9 mouse cellular contexts compared by ENCODE assay signal in the genomic region with DNA sequence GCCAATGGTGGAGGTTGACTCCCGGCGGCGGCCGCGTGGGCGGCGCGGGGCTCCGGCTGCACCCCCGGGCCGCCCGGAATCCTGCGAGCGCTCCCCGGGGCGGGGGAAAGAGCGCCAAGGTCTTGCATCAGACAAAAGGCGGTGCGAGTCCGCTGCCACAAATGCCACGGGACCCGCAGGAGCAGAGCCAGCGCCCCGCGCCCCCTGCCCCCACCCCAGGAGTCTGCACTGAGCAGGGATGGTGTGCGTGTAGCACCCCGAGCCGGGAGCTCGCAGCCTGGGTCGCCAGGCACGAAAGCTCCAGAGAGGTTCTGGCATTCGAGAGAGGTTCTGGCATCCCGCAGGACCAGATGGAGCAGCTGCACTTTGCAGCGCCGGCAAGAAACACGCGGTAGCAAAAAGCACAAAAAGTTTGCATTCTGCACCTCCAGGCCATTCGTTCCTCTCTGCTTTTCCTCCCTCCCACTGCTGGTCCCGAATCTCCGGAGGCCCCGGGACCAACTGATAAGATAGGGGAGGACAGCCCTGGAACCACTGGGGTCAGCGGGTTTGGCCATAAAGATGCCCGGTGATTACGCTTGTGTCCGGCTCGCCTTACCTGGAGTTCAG. TPM values are rescaled to one million over a fixed set of nuclear protein-coding genes. Genes with fewer than 3 reads are reported as not detected.
DNase-seq lines count a peak whose midpoint lies in the region; ATAC-seq and TF ChIP-seq lines count a peak whose summit lies in the region.
"Had no signal": no experiment of that assay in that cellular context is flagged by ENCODE, and none has a peak within 500 bp of the region (broad histone marks: within the 10 kb centered on the region; RNA-seq: fewer than 3 reads in every experiment).

No protein-coding gene starts in this region.

- peaks cover 3% of the 10 kb centered on the region; the same call in 1 of the 2 replicates for H3K27me3 ChIP-seq in erythroblast, embryonic 14.5 days (ENCODE audit: control insufficient read depth)
- H3K27me3 ChIP-seq in hindbrain, postnatal 0 days (ENCODE audit: insufficient read depth, low read length): no peaks in the 10 kb centered on the region
- H3K27me3 ChIP-seq in small intestine, adult 2 months (ENCODE audit: control insufficient read depth, insufficient read depth, low read length): 0 out of 2 replicates have a peak, but pooled peaks cover 2% of the 10 kb centered on the region

- H3K4me2 ChIP-seq in hindbrain, postnatal 0 days (ENCODE audit: low read depth, low read length): peak overlapping the region; percentile 98

- H3K27ac ChIP-seq in gastrocnemius, adult 2 months: peak overlapping the region; percentile 33
- peak overlapping the region; percentile 70 for H3K27ac ChIP-seq in hindbrain, postnatal 0 days
- no peak overlapping the region for H3K27ac ChIP-seq in small intestine, adult 2 months (ENCODE audit: insufficient read depth, low read depth, low read length)

- no peak for TF ChIP-seq CTCF in gastrocnemius, adult 2 months (IDR thresholded peaks at IDR 0.05)
- TF ChIP-seq CTCF in hindbrain, postnatal 0 days (IDR thresholded peaks at IDR 0.05; ENCODE audit: low read depth): no peak
- no peak for TF ChIP-seq CTCF in small intestine, adult 2 months (IDR thresholded peaks at IDR 0.05; ENCODE audit: extremely low read depth, insufficient read length, insufficient replicate concordance, low read depth, low read length)

- TF ChIP-seq POLR2A in small intestine, adult 2 months (IDR thresholded peaks at IDR 0.05; ENCODE audit: low read depth, low read length): no peak

- peak overlapping the region; percentile 65 for H3K9ac ChIP-seq in hindbrain, postnatal 0 days (replicated peaks; ENCODE audit: low read length)

- H3K9me3 ChIP-seq in erythroblast, embryonic 14.5 days (ENCODE audit: control insufficient read depth, low read length): no peaks in the 10 kb centered on the region
- no peaks in the 10 kb centered on the region for H3K9me3 ChIP-seq in hindbrain, postnatal 0 days (ENCODE audit: low read length)

- H3K4me3 ChIP-seq in erythroblast, embryonic 14.5 days (replicated peaks): peak overlapping the region; percentile 66
- peak overlapping the region; percentile 81 for H3K4me3 ChIP-seq in gastrocnemius, adult 2 months
- peak overlapping the region; percentile 61 for H3K4me3 ChIP-seq in hindbrain, postnatal 0 days (ENCODE audit: low read length)
- H3K4me3 ChIP-seq in small intestine, adult 2 months (ENCODE audit: low read depth, low read length): peak overlapping the region; percentile 67

- peaks cover 35% of the 10 kb centered on the region for H3K4me1 ChIP-seq in erythroblast, embryonic 14.5 days (ENCODE audit: control insufficient read depth)
- H3K4me1 ChIP-seq in hindbrain, postnatal 0 days (ENCODE audit: insufficient read depth, low read length): peaks cover 16% of the 10 kb centered on the region
- peaks cover 8% of the 10 kb centered on the region for H3K4me1 ChIP-seq in small intestine, adult 2 months (ENCODE audit: control insufficient read depth, insufficient read depth, insufficient read length, low read length)

- peak; percentile 18 for DNase-seq in cerebellum, adult 8-10 months
- peak; percentile 72 for DNase-seq in gastrocnemius, adult 2 months
- DNase-seq in hindbrain, postnatal 0 days (ENCODE audit: low spot score): peak; percentile 46
- DNase-seq in left cerebral cortex, postnatal 4 days: peak; percentile 41

- ATAC-seq in erythroblast, adult 5-6 weeks (replicated peaks; ENCODE audit: low FRiP score, poor library complexity, severe bottlenecking): no peak
- ATAC-seq in hindbrain, postnatal 0 days: peak; percentile 41
- ATAC-seq in megakaryocyte-erythroid progenitor cell, adult 5-6 weeks (replicated peaks; ENCODE audit: low FRiP score, low TSS enrichment, poor library complexity, severe bottlenecking): peak; percentile 35

- H3K36me3 ChIP-seq in erythroblast, embryonic 14.5 days (ENCODE audit: control insufficient read depth): no peaks in the 10 kb centered on the region; the same call in 1 of the 2 replicates
- H3K36me3 ChIP-seq in hindbrain, postnatal 0 days (ENCODE audit: insufficient read depth, low read length): no peaks in the 10 kb centered on the region
- H3K36me3 ChIP-seq in small intestine, adult 2 months (ENCODE audit: control insufficient read depth, insufficient read depth, low read length): no peaks in the 10 kb centered on the region
- H3K36me3 ChIP-seq: G1E had no signal

- intact Hi-C loops in gastrocnemius, adult 2 months (cut with DNase I): no loop called here
- intact Hi-C loops in left cerebral cortex, postnatal 4 days (cut with DNase I): no loop called here

- under 1% methylated on average over 45 of the region's 46 CpGs for WGBS in hindbrain, postnatal 0 days
- WGBS in small intestine, adult 2 months: under 1% methylated on average over 46 of the region's 46 CpGs

RNA-seq across cellular contexts. Expression of a gene that starts 0.6 kb away (rescaled TPM):
- 3.6 and 3.9 TPM in 2 replicates for polyA plus RNA-seq in erythroblast, embryonic 14.5 days (2012)
- total RNA-seq in erythroblast, adult 5-6 weeks (2015; ENCODE audit: low replicate concordance): 9.4 and 11.5 TPM in 2 replicates
- 26.4 and 30.0 TPM in 2 replicates for total RNA-seq in erythroblast, adult 5-6 weeks (2017; ENCODE audit: low replicate concordance)
- total RNA-seq in gastrocnemius, adult 2 months (2021): 1 to 10 TPM; 1.1 to 1.9 TPM
- total RNA-seq in hindbrain, postnatal 0 days (2014; rRNA removed): 348 and 370 TPM in 2 replicates
- 261 and 279 TPM in 2 replicates for polyA plus RNA-seq in hindbrain, postnatal 0 days (2015; fragmentation: Nextera tagmentation; extraction: Ambion mirVana)
- total RNA-seq in left cerebral cortex, postnatal 4 days (2021): 10 to 100 TPM; 53.5 to 55.0 TPM
- total RNA-seq in megakaryocyte-erythroid progenitor cell, adult 5-6 weeks (2014; fragmentation: Nextera tagmentation): 83.5 and 118 TPM in 2 replicates
- 222 and 272 TPM in 2 replicates for total RNA-seq in megakaryocyte-erythroid progenitor cell, adult 5-6 weeks (2017)
- polyA plus RNA-seq in small intestine, adult 2 months (2012; rRNA removed): 18.4 and 35.8 TPM in 2 replicates
- total RNA-seq: G1E had no signal
- polyA plus RNA-seq: G1E had no signal

RNA-seq across cellular contexts. Expression of a gene that starts 43.1 kb away (rescaled TPM):
- polyA plus RNA-seq in erythroblast, embryonic 14.5 days (2012): not detected in 2 replicates
- total RNA-seq in erythroblast, adult 5-6 weeks (2015; ENCODE audit: low replicate concordance): 1.2 TPM in 1 of 2 replicates, not detected in the other
- total RNA-seq in erythroblast, adult 5-6 weeks (2017; ENCODE audit: low replicate concordance): 0.09 and 0.14 TPM in 2 replicates
- 1 to 10 TPM; 1.1 to 1.6 TPM for total RNA-seq in gastrocnemius, adult 2 months (2021)
- 29.1 and 29.6 TPM in 2 replicates for total RNA-seq in hindbrain, postnatal 0 days (2014; rRNA removed)
- 15.3 and 17.3 TPM in 2 replicates for polyA plus RNA-seq in hindbrain, postnatal 0 days (2015; fragmentation: Nextera tagmentation; extraction: Ambion mirVana)
- total RNA-seq in left cerebral cortex, postnatal 4 days (2021): 10 to 100 TPM; 41.0 to 42.9 TPM
- total RNA-seq in megakaryocyte-erythroid progenitor cell, adult 5-6 weeks (2014; fragmentation: Nextera tagmentation): not detected in 2 replicates
- total RNA-seq in megakaryocyte-erythroid progenitor cell, adult 5-6 weeks (2017): 0.19 TPM in 1 of 2 replicates, not detected in the other
- 0.71 and 0.89 TPM in 2 replicates for polyA plus RNA-seq in small intestine, adult 2 months (2012; rRNA removed)
- polyA plus RNA-seq: G1E had no signal

RNA-seq across cellular contexts. Expression of a gene that starts 59.0 kb away (rescaled TPM):
- polyA plus RNA-seq in erythroblast, embryonic 14.5 days (2012): 0.03 and 0.08 TPM in 2 replicates
- total RNA-seq in erythroblast, adult 5-6 weeks (2015; ENCODE audit: low replicate concordance): 0.42 TPM in 1 of 2 replicates, not detected in the other
- not detected in 2 replicates for total RNA-seq in erythroblast, adult 5-6 weeks (2017; ENCODE audit: low replicate concordance)
- total RNA-seq in gastrocnemius, adult 2 months (2021): under 1 TPM; 0.56 to 0.71 TPM
- total RNA-seq in hindbrain, postnatal 0 days (2014; rRNA removed): 23.9 and 30.5 TPM in 2 replicates
- 40.2 and 42.2 TPM in 2 replicates for polyA plus RNA-seq in hindbrain, postnatal 0 days (2015; fragmentation: Nextera tagmentation; extraction: Ambion mirVana)
- 10 to 100 TPM; 14.7 to 18.4 TPM for total RNA-seq in left cerebral cortex, postnatal 4 days (2021)
- total RNA-seq in megakaryocyte-erythroid progenitor cell, adult 5-6 weeks (2014; fragmentation: Nextera tagmentation): 0.79 and 1.5 TPM in 2 replicates
- total RNA-seq in megakaryocyte-erythroid progenitor cell, adult 5-6 weeks (2017): 0.09 and 1.3 TPM in 2 replicates
- polyA plus RNA-seq in small intestine, adult 2 months (2012; rRNA removed): 4.2 and 5.1 TPM in 2 replicates
- total RNA-seq: G1E had no signal
- polyA plus RNA-seq: G1E had no signal

Comparison
In these comparisons a context has a peak if more than half of its experiments do, and no peak if none do; other contexts are left out.
1. DNase-seq: peak in every context shown above with its lines; median percentile 72 in gastrocnemius, adult 2 months; 46 in hindbrain, postnatal 0 days; 41 in left cerebral cortex, postnatal 4 days; 18 in cerebellum, adult 8-10 months.
2. RNA of a gene that starts 43.1 kb away (total RNA-seq): 41.0 to 42.9 TPM in left cerebral cortex, postnatal 4 days and 29.1 to 29.6 TPM in hindbrain, postnatal 0 days; 1.1 to 1.6 TPM in gastrocnemius, adult 2 months, 0.09 to 1.2 TPM in erythroblast, adult 5-6 weeks and 0.19 TPM in megakaryocyte-erythroid progenitor cell, adult 5-6 weeks; every median in the first group is over 10 times any median in the second.
3. RNA of a gene that starts 59.0 kb away (total RNA-seq): 23.9 to 30.5 TPM in hindbrain, postnatal 0 days and 14.7 to 18.4 TPM in left cerebral cortex, postnatal 4 days; 0.09 to 1.5 TPM in megakaryocyte-erythroid progenitor cell, adult 5-6 weeks, 0.56 to 0.71 TPM in gastrocnemius, adult 2 months and 0.42 TPM in erythroblast, adult 5-6 weeks; every median in the first group is over 4 times any median in the second.
4. Peak in every context shown above with its lines, with median percentiles within 50 percentile points of each other: H3K4me3 ChIP-seq.